Mouse (Mus musculus) intestine, postnatal 0 days (tissue): ENCODE data around the gene Grap. TPM values are rescaled to one million over a fixed set of nuclear protein-coding genes. Genes with fewer than 3 reads are reported as not detected.

Experiments used
- ATAC-seq: fragments of 200-750 bp; cut with Nextera tagmentation; 2 replicates; pipeline ENCODE4 v1.8.0; 2017; ENCODE audit warnings: mild to moderate bottlenecking, moderate TSS enrichment, moderate library complexity
- H3K27ac ChIP-seq: fragments of 300-500 bp; sonication (generic); 2 replicates; pipeline ENCODE4 v1.5.1; 2014; ENCODE audit warnings: mild to moderate bottlenecking, low read depth, low read length, moderate library complexity
- H3K27me3 ChIP-seq: fragments of 300-500 bp; sonication (generic); replicated peaks from 2 replicates; pipeline ENCODE4 v1.6.1; 2014; ENCODE audit warnings: low read length, mixed read lengths; ENCODE audit not compliant: control insufficient read depth, insufficient read depth
- H3K36me3 ChIP-seq: fragments of 300-500 bp; sonication (generic); 2 replicates; pipeline ENCODE4 v1.6.1; 2014; ENCODE audit warnings: mild to moderate bottlenecking, moderate library complexity; ENCODE audit not compliant: control insufficient read depth, insufficient read depth
- H3K4me1 ChIP-seq: fragments of 300-500 bp; sonication (generic); replicated peaks from 2 replicates; pipeline ENCODE4 v1.6.1; 2014; ENCODE audit warnings: antibody characterized with exemption, low read length, mixed read lengths; ENCODE audit not compliant: control insufficient read depth, insufficient read depth
- H3K4me2 ChIP-seq: fragments of 300-500 bp; sonication (generic); replicated peaks from 2 replicates; pipeline ENCODE4 v1.6.1; 2014; ENCODE audit warnings: low read depth, mild to moderate bottlenecking, moderate library complexity
- H3K4me3 ChIP-seq: fragments of 300-500 bp; sonication (generic); 2 replicates; pipeline ENCODE4 v1.5.1; 2014; ENCODE audit warnings: low read depth, low read length
- H3K9ac ChIP-seq: fragments of 300-500 bp; sonication (generic); 2 replicates; pipeline ENCODE4 v1.6.1; 2014; ENCODE audit warnings: mild to moderate bottlenecking, low read depth, low read length
- H3K9me3 ChIP-seq: fragments of 300-500 bp; sonication (generic); 2 replicates; pipeline ENCODE4 v1.6.1; 2016; ENCODE audit warnings: mixed run types; ENCODE audit not compliant: control insufficient read depth
- CTCF ChIP-seq: sonication (generic); IDR thresholded peaks from 2 replicates; pipeline ENCODE4 v1.5.1; 2016; ENCODE audit warnings: low read depth, mild to moderate bottlenecking, control low read depth, antibody characterized with exemption, moderate library complexity
- WGBS: fragments of 180-500 bp; shearing (Covaris S2); extraction: QIAGEN DNeasy Blood & Tissue Kit; methylation state at CpG from one replicate; pipeline ENCODE4 v1.1.7; 2014; 5-methylcytosine and 5-hydroxymethylcytosine counted together
- polyA plus RNA-seq: library from polyadenylated mRNA; unstranded; fragments of >200 nt; fragmentation: Nextera tagmentation; extraction: Ambion mirVana; gene quantifications from 2 replicates; pipeline ENCODE4 v1.2.1, GENCODE M21; 2015

The Grap gene
- polyA plus RNA-seq, 1 experiment from 2014 or later, result 3.9 TPM

GRCm38 (mm10) chr11:61720636-61721035 is 67.6 kb downstream of the Grap start, which contains the start of gene Slc5a10:
Slc5a10 (minus strand) TSS chr11:61720826.
- WGBS, result 64% methylated on average over 3 of the region's 3 CpGs
- Histone ChIP-seq H3K4me3 (no peak within 1 kb of the TSS), H3K27ac (no peak within 1 kb of the TSS), H3K4me1 (no peaks in the 10 kb centered on the region), H3K9ac (no peak within 1 kb of the TSS), H3K4me2 (no peak within 1 kb of the TSS), H3K27me3 (no peaks in the 10 kb centered on the region), H3K9me3 (no peaks in the 10 kb centered on the region), H3K36me3 (no peaks in the 10 kb centered on the region)
- TF ChIP-seq CTCF, result no peak
- no peak for ATAC-seq

- H3K4me2 ChIP-seq, result no peak overlapping the region
- H3K27ac ChIP-seq, result no peak overlapping the region
- H3K36me3 ChIP-seq, result no peaks in the 10 kb centered on the region; the same call in 1 of the 2 replicates
- 80% methylated on average over 5 of the region's 5 CpGs for WGBS
- no peak for ATAC-seq
- no peak for TF ChIP-seq CTCF
- no peaks in the 10 kb centered on the region for H3K4me1 ChIP-seq
- no peaks in the 10 kb centered on the region for H3K9me3 ChIP-seq
- no peak overlapping the region for H3K4me3 ChIP-seq
- H3K9ac ChIP-seq, result no peak overlapping the region
- no peaks in the 10 kb centered on the region for H3K27me3 ChIP-seq
Measured at GRCm38 (mm10) chr11:61722077-61722476, 69.0 kb downstream of the Grap start.

Other genes starting within 250 kb of the Grap start
- gene Rnf112, start 199.1 kb upstream of the Grap start, polyA plus RNA-seq, result 0.56 and 0.69 TPM in 2 replicates
- gene Mfap4, start 167.8 kb upstream of the Grap start, polyA plus RNA-seq, result 78.2 and 97.0 TPM in 2 replicates
- gene Mapk7, start 158.9 kb upstream of the Grap start, polyA plus RNA-seq, result 14.5 and 16.2 TPM in 2 replicates
- gene B9d1, start 148.1 kb upstream of the Grap start, polyA plus RNA-seq, result 6.1 TPM in 2 replicates
- gene Epn2, start 73.6 kb upstream of the Grap start, polyA plus RNA-seq, result 13.5 and 14.4 TPM in 2 replicates
- 20.7 and 21.9 TPM in 2 replicates for gene Fam83g, start 30.8 kb downstream of the Grap start, polyA plus RNA-seq
- 0.08 and 0.13 TPM in 2 replicates for gene Slc5a10, start 67.6 kb downstream of the Grap start, polyA plus RNA-seq
- 15.1 and 16.8 TPM in 2 replicates for gene Prpsap2, start 108.8 kb downstream of the Grap start, polyA plus RNA-seq
- gene Ulk2, start 201.8 kb downstream of the Grap start, polyA plus RNA-seq, result 5.2 and 5.3 TPM in 2 replicates